9 mouse cellular contexts compared by ENCODE assay signal in genomic region chr4:134892096-134892495, GRCm38 (mm10). TPM values are rescaled to one million over a fixed set of nuclear protein-coding genes. Genes with fewer than 3 reads are reported as not detected.
A peak's percentile ranks its signal among the peaks of the same experiment; 100 is the strongest.
DNase-seq lines count a peak whose midpoint lies in the region; ATAC-seq and TF ChIP-seq lines count a peak whose summit lies in the region.
"Had no signal": no experiment of that assay in that cellular context is flagged by ENCODE, and none has a peak within 500 bp of the region (broad histone marks: within the 10 kb centered on the region; RNA-seq: fewer than 3 reads in every experiment).

No protein-coding gene starts in this region.

- no peaks in the 10 kb centered on the region for H3K27me3 ChIP-seq in liver, adult 2 months (ENCODE audit: control insufficient read depth, insufficient read depth, low read length)
- H3K27me3 ChIP-seq in liver, embryonic 11.5 days (replicated peaks; ENCODE audit: control insufficient read depth, insufficient read depth, low read length), result no peaks in the 10 kb centered on the region
- H3K27me3 ChIP-seq: limb, embryonic 15.5 days had no signal

- H3K4me2 ChIP-seq in liver, embryonic 11.5 days, result no peak overlapping the region
- H3K4me2 ChIP-seq: limb, embryonic 15.5 days had no signal

- no peak overlapping the region for H3K4me3 ChIP-seq in liver, adult 2 months (ENCODE audit: insufficient read depth, low read depth, low read length)
- H3K4me3 ChIP-seq in liver, embryonic 11.5 days (ENCODE audit: low read depth, low read length), result no peak overlapping the region
- no peak overlapping the region for H3K4me3 ChIP-seq in gastrocnemius, adult 2 months
- H3K4me3 ChIP-seq: limb, embryonic 15.5 days had no signal

- no peaks in the 10 kb centered on the region; the same call in 1 of the 2 replicates for H3K4me1 ChIP-seq in liver, adult 2 months (ENCODE audit: control insufficient read depth, insufficient read depth, low read length)
- H3K4me1 ChIP-seq in liver, embryonic 11.5 days (replicated peaks; ENCODE audit: control insufficient read depth, insufficient read depth, low read length), result no peaks in the 10 kb centered on the region
- H3K4me1 ChIP-seq: limb, embryonic 15.5 days had no signal

- WGBS in liver, adult 2 months, result 74% methylated on average over 6 of the region's 6 CpGs
- WGBS in liver, embryonic 11.5 days, result 78% methylated on average over 6 of the region's 6 CpGs

- intact Hi-C loops in gastrocnemius, adult 2 months (cut with DNase I), result no loop called here

- peaks cover 7% of the 10 kb centered on the region; the same call in 1 of the 2 replicates for H3K36me3 ChIP-seq in liver, adult 2 months (ENCODE audit: control insufficient read depth, insufficient read depth, low read length)
- H3K36me3 ChIP-seq in liver, embryonic 11.5 days (ENCODE audit: control insufficient read depth, insufficient read depth, low read length), result peaks cover 20% of the 10 kb centered on the region

- ATAC-seq in liver, embryonic 11.5 days (replicated peaks; ENCODE audit: low FRiP score), result no peak
- ATAC-seq in erythroid progenitor cell, adult 5-6 weeks (replicated peaks; ENCODE audit: low FRiP score, poor library complexity, severe bottlenecking), result no peak

- TF ChIP-seq POLR2A in liver, adult 2 months (IDR thresholded peaks at IDR 0.05; ENCODE audit: extremely low read depth, insufficient read depth, low read length), result no peak

- no peaks in the 10 kb centered on the region for H3K9me3 ChIP-seq in liver, embryonic 11.5 days (ENCODE audit: control insufficient read depth, low read length)
- H3K9me3 ChIP-seq: limb, embryonic 15.5 days had no signal

- no peak for DNase-seq in liver, adult 2 months (ENCODE audit: extremely low read depth, low read depth, low spot score)
- DNase-seq in liver, embryonic 11.5 days (ENCODE audit: low spot score), result no peak
- peak; percentile 79 for DNase-seq in adrenal gland, postnatal 10 days
- DNase-seq in gastrocnemius, adult 2 months, result peak; percentile 66
- DNase-seq in layer of hippocampus, postnatal 25 days (ENCODE audit: extremely low spot score in 1 of 2, low spot score in 1 of 2), result peak; percentile 26 to 62
- peak; percentile 45 to 59 for DNase-seq in spleen, postnatal 36 days (ENCODE audit: low spot score in 2 of 2)
- DNase-seq in liver, result no peak

- no peak overlapping the region for H3K27ac ChIP-seq in liver, adult 2 months (replicated peaks; ENCODE audit: insufficient read depth, low read depth, low read length)
- no peak overlapping the region for H3K27ac ChIP-seq in liver, embryonic 11.5 days (ENCODE audit: low read depth, low read length)
- no peak overlapping the region for H3K27ac ChIP-seq in gastrocnemius, adult 2 months
- H3K27ac ChIP-seq: limb, embryonic 15.5 days had no signal

- H3K9ac ChIP-seq in liver, adult 2 months (ENCODE audit: low read depth, low read length), result no peak overlapping the region
- H3K9ac ChIP-seq in liver, embryonic 11.5 days (ENCODE audit: low read depth, low read length), result no peak overlapping the region
- H3K9ac ChIP-seq: limb, embryonic 15.5 days had no signal

- H3K79me2 ChIP-seq in liver, adult 2 months (ENCODE audit: control insufficient read depth, insufficient read depth, low read length), result no peaks in the 10 kb centered on the region

- peak; percentile 26; the same call in 1 of the 2 replicates for TF ChIP-seq CTCF in liver, adult 2 months (IDR thresholded peaks at IDR 0.05; ENCODE audit: low read depth, low read length)
- TF ChIP-seq CTCF in gastrocnemius, adult 2 months (IDR thresholded peaks at IDR 0.05), result peak; percentile 83

RNA-seq across cellular contexts. Expression of gene Tmem50a, which starts 22.7 kb away (rescaled TPM):
- 109 and 115 TPM in 2 replicates for total RNA-seq in liver, adult 2 months (2014; rRNA removed)
- 90.6 and 92.7 TPM in 2 replicates for polyA plus RNA-seq in liver, adult 2 months (2012; rRNA removed)
- 129 and 131 TPM in 2 replicates for polyA plus RNA-seq in liver, embryonic 11.5 days (2014; fragmentation: Nextera tagmentation; extraction: Ambion mirVana)
- 100 to 1,000 TPM; 169 to 183 TPM for total RNA-seq in adrenal gland, postnatal 10 days (2021)
- total RNA-seq in gastrocnemius, adult 2 months (2021), result 10 to 100 TPM; 27.8 to 30.9 TPM
- 100 to 1,000 TPM; 107 to 122 TPM for total RNA-seq in layer of hippocampus, postnatal 25 days (2021)
- 85.5 and 150 TPM in 2 replicates for total RNA-seq in erythroid progenitor cell, adult 5-6 weeks (2015; ENCODE audit: low replicate concordance)
- total RNA-seq in erythroid progenitor cell, adult 5-6 weeks (2017; ENCODE audit: low replicate concordance), result 70.6 and 90.5 TPM in 2 replicates

RNA-seq across cellular contexts. Expression of gene Rhd, which starts 27.8 kb away (rescaled TPM):
- total RNA-seq in liver, adult 2 months (2014; rRNA removed), result not detected in 2 replicates
- not detected in 2 replicates for polyA plus RNA-seq in liver, adult 2 months (2012; rRNA removed)
- polyA plus RNA-seq in liver, embryonic 11.5 days (2014; fragmentation: Nextera tagmentation; extraction: Ambion mirVana), result 213 and 235 TPM in 2 replicates
- total RNA-seq in adrenal gland, postnatal 10 days (2021), result 1 to 10 TPM; 2.5 to 7.2 TPM
- total RNA-seq in gastrocnemius, adult 2 months (2021), result not detected
- total RNA-seq in layer of hippocampus, postnatal 25 days (2021), result not detected
- total RNA-seq in erythroid progenitor cell, adult 5-6 weeks (2015; ENCODE audit: low replicate concordance), result 1,050 and 1,093 TPM in 2 replicates
- 1,285 and 1,461 TPM in 2 replicates for total RNA-seq in erythroid progenitor cell, adult 5-6 weeks (2017; ENCODE audit: low replicate concordance)

RNA-seq across cellular contexts. Expression of gene Rsrp1, which starts 31.3 kb away (rescaled TPM):
- total RNA-seq in liver, adult 2 months (2014; rRNA removed), result 200 and 206 TPM in 2 replicates
- polyA plus RNA-seq in liver, adult 2 months (2012; rRNA removed), result 345 and 403 TPM in 2 replicates
- polyA plus RNA-seq in liver, embryonic 11.5 days (2014; fragmentation: Nextera tagmentation; extraction: Ambion mirVana), result 360 and 390 TPM in 2 replicates
- total RNA-seq in adrenal gland, postnatal 10 days (2021), result 100 to 1,000 TPM; 250 to 386 TPM
- total RNA-seq in gastrocnemius, adult 2 months (2021), result 100 to 1,000 TPM; 221 to 234 TPM
- total RNA-seq in layer of hippocampus, postnatal 25 days (2021), result 100 to 1,000 TPM; 264 to 283 TPM
- total RNA-seq in erythroid progenitor cell, adult 5-6 weeks (2015; ENCODE audit: low replicate concordance), result 722 and 849 TPM in 2 replicates
- 222 and 384 TPM in 2 replicates for total RNA-seq in erythroid progenitor cell, adult 5-6 weeks (2017; ENCODE audit: low replicate concordance)

RNA-seq across cellular contexts. Expression of gene Syf2, which starts 38.6 kb away (rescaled TPM):
- 34.4 and 48.0 TPM in 2 replicates for total RNA-seq in liver, adult 2 months (2014; rRNA removed)
- polyA plus RNA-seq in liver, adult 2 months (2012; rRNA removed), result 11.8 and 12.2 TPM in 2 replicates
- 83.9 and 89.4 TPM in 2 replicates for polyA plus RNA-seq in liver, embryonic 11.5 days (2014; fragmentation: Nextera tagmentation; extraction: Ambion mirVana)
- total RNA-seq in adrenal gland, postnatal 10 days (2021), result 10 to 100 TPM; 73.1 to 74.6 TPM
- total RNA-seq in gastrocnemius, adult 2 months (2021), result 10 to 100 TPM; 39.5 to 40.9 TPM
- total RNA-seq in layer of hippocampus, postnatal 25 days (2021), result 10 to 100 TPM; 50.7 to 55.3 TPM
- 66.7 and 95.9 TPM in 2 replicates for total RNA-seq in erythroid progenitor cell, adult 5-6 weeks (2015; ENCODE audit: low replicate concordance)
- 180 and 263 TPM in 2 replicates for total RNA-seq in erythroid progenitor cell, adult 5-6 weeks (2017; ENCODE audit: low replicate concordance)

RNA-seq across cellular contexts. Expression of gene Maco1, which starts 39.0 kb away (rescaled TPM):
- total RNA-seq in liver, adult 2 months (2014; rRNA removed), result 22.3 and 28.0 TPM in 2 replicates
- 6.4 and 7.3 TPM in 2 replicates for polyA plus RNA-seq in liver, adult 2 months (2012; rRNA removed)
- 26.3 and 28.3 TPM in 2 replicates for polyA plus RNA-seq in liver, embryonic 11.5 days (2014; fragmentation: Nextera tagmentation; extraction: Ambion mirVana)
- 10 to 100 TPM; 33.3 to 34.5 TPM for total RNA-seq in adrenal gland, postnatal 10 days (2021)
- total RNA-seq in gastrocnemius, adult 2 months (2021), result 10 to 100 TPM; 15.1 to 20.4 TPM
- 10 to 100 TPM; 42.0 to 48.0 TPM for total RNA-seq in layer of hippocampus, postnatal 25 days (2021)
- total RNA-seq in erythroid progenitor cell, adult 5-6 weeks (2015; ENCODE audit: low replicate concordance), result 61.6 and 62.9 TPM in 2 replicates
- total RNA-seq in erythroid progenitor cell, adult 5-6 weeks (2017; ENCODE audit: low replicate concordance), result 125 and 136 TPM in 2 replicates

Comparison
In these comparisons a context has a peak if more than half of its experiments do, and no peak if none do; other contexts are left out.
1. DNase-seq: peak in adrenal gland, postnatal 10 days (single experiment), gastrocnemius, adult 2 months (single experiment), layer of hippocampus, postnatal 25 days (2 of 2) and spleen, postnatal 36 days (2 of 2); none in liver, adult 2 months (single experiment), liver, embryonic 11.5 days (single experiment) and liver (single experiment).
2. RNA of gene Rhd, which starts 27.8 kb away (total RNA-seq): 1,050 to 1,461 TPM in erythroid progenitor cell, adult 5-6 weeks; 2.5 to 7.2 TPM in adrenal gland, postnatal 10 days, not detected in liver, adult 2 months, not detected in gastrocnemius, adult 2 months and not detected in layer of hippocampus, postnatal 25 days; every median in the first group is over 100 times any median in the second.